Mouse (Mus musculus) small intestine, adult 2 months (tissue): ENCODE data around the gene Nadsyn1.

Experiments
- CTCF ChIP-seq: fragments of 200-500 bp; IDR thresholded peaks from 2 replicates; pipeline ENCODE4 v1.5.1; 2012; ENCODE audit warnings: low read depth, mild to moderate bottlenecking, control low read depth, inconsistent platforms, low read length, moderate library complexity, mixed read lengths; ENCODE audit not compliant: insufficient replicate concordance, insufficient read length; ENCODE audit errors: extremely low read depth
- POLR2A ChIP-seq: fragments of 200-500 bp; IDR thresholded peaks from 2 replicates; pipeline ENCODE4 v1.6.1; 2012; ENCODE audit warnings: low read depth, mild to moderate bottlenecking, control low read depth, inconsistent platforms, low read length, moderate library complexity

DNA sequence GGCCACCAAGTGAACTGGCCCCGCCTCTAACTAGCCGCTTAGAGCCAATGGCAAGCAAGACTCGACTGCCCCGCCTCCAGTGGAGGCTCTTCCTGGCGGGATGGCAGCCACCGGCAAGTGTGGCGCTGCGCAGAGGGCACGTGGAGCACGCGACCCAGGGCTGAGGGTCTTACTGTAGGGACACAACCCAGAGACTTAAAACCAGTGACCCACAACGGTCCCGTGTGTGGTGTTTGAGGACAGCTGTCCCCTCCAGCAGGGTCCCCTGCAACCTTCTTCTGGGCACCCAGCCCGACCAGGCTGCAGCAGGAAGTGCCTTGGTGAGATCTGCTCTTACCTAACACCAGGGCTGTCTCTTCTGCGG is 65.6 kb downstream of the Nadsyn1 start:
- TF ChIP-seq POLR2A: peak; percentile 38; the same call in 1 of the 2 replicates
- 0 out of 2 replicates have a peak, but pooled peaks have one; percentile 4 for TF ChIP-seq CTCF
